Mouse (Mus musculus) cerebellum, adult 2 months (tissue): ENCODE results near the gene Hsdl2. TPM values are rescaled to one million over a fixed set of nuclear protein-coding genes. Genes with fewer than 3 reads are reported as not detected.
A peak's percentile ranks its signal among the peaks of the same experiment; 100 is the strongest.

ENCODE experiments used
- DNase-seq, 2 experiments: peaks; one replicate each; pipeline ENCODE4 v3.0.0; 2021
- H3K27ac ChIP-seq: fragments of 200-500 bp; 2 replicates; pipeline ENCODE4 v1.5.1; 2012; ENCODE audit warnings: low read length, control low read depth, inconsistent platforms; ENCODE audit not compliant: insufficient read depth
- H3K27me3 ChIP-seq: fragments of 200-500 bp; 2 replicates; pipeline ENCODE4 v1.6.1; 2012; ENCODE audit warnings: inconsistent platforms, mild to moderate bottlenecking, low read length, moderate library complexity; ENCODE audit not compliant: control insufficient read depth, insufficient read depth
- H3K4me1 ChIP-seq: fragments of 200-500 bp; 2 replicates; pipeline ENCODE4 v1.6.1; 2011; ENCODE audit warnings: low read length; ENCODE audit not compliant: control insufficient read depth, insufficient read depth
- H3K4me3 ChIP-seq: fragments of 200-500 bp; replicated peaks from 2 replicates; pipeline ENCODE3; 2011; ENCODE audit warnings: mild to moderate bottlenecking, low read depth, low read length, control low read depth; ENCODE audit not compliant: insufficient read depth
- CTCF ChIP-seq: fragments of 200-500 bp; IDR thresholded peaks from 2 replicates; pipeline ENCODE4 v1.5.1; 2011; ENCODE audit warnings: low read depth, mild to moderate bottlenecking, control low read depth, low read length, moderate library complexity, borderline replicate concordance; ENCODE audit not compliant: insufficient read depth
- POLR2A ChIP-seq: fragments of 200-500 bp; IDR thresholded peaks from 2 replicates; pipeline ENCODE4 v1.6.1; 2011; ENCODE audit warnings: low read length, control low read depth, borderline replicate concordance; ENCODE audit not compliant: insufficient read depth
- whole genome bisulfite sequencing: fragments of 180-500 bp; shearing (Covaris S2); methylation state at CpG from one replicate; pipeline ENCODE4 v1.1.7; 2018; 5-methylcytosine and 5-hydroxymethylcytosine counted together
- polyA plus RNA-seq: library from polyadenylated mRNA; depleted of rRNA; stranded (reverse); fragments of >200 nt; gene quantifications from 2 replicates; pipeline ENCODE4 v1.2.3, GENCODE M21; 2012

Hsdl2 gene
- polyA plus RNA-seq, 1 experiment: 59.0 TPM

GRCm38 (mm10) chr4:59587215-59587871 lies 6.0 kb downstream of the Hsdl2 start:
- 76% methylated on average over 2 of the region's 2 CpGs for WGBS
- TF ChIP-seq CTCF: no peak
- TF ChIP-seq POLR2A: no peak
- DNase-seq: no peak
- H3K4me3 ChIP-seq: no peak overlapping the region
- no peak overlapping the region for H3K27ac ChIP-seq
- H3K27me3 ChIP-seq: no peaks in the 10 kb centered on the region
- H3K4me1 ChIP-seq: no peaks in the 10 kb centered on the region; the same call in 1 of the 2 replicates

GRCm38 (mm10) chr4:59587872-59588226 lies 6.5 kb downstream of the Hsdl2 start:
- no peaks in the 10 kb centered on the region for H3K27me3 ChIP-seq
- WGBS: 100% methylated on average over 1 of the region's 1 CpGs

DNA sequence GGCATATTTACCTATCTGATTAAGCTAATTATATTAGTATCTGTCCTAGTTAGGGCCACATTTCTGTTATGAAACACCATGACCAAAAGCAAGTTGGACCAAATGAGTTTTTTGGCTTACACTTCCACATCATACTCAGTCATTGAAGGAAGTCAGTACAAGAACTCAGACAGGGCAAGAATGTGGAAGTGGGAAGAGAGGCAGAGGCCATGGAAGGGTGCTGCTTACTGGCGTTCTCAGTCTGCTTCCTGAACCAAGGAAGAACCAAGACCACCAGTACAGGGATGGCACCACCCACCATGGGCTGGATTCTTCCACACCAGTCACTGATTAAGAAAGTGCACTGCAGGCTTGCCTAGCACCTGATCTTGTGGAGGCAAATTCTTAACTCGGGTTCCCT lies 13.3 kb downstream of the Hsdl2 start:
- DNase-seq: no peak
- Histone ChIP-seq H3K4me1 (no peaks in the 10 kb centered on the region), H3K27me3 (no peaks in the 10 kb centered on the region), H3K27ac (no peak overlapping the region), H3K4me3 (no peak overlapping the region)
- WGBS: 79% methylated on average over 2 of the region's 2 CpGs
- no peak for TF ChIP-seq POLR2A
- no peak for TF ChIP-seq CTCF

More at GRCm38 (mm10) chr4:59587872-59588226, 6.5 kb downstream of the Hsdl2 start:
- Histone ChIP-seq H3K27ac (no peak overlapping the region), H3K4me1 (no peaks in the 10 kb centered on the region; the same call in 1 of the 2 replicates), H3K4me3 (no peak overlapping the region)
- TF ChIP-seq CTCF (no peak), POLR2A (no peak)
- DNase-seq: no peak

DNA sequence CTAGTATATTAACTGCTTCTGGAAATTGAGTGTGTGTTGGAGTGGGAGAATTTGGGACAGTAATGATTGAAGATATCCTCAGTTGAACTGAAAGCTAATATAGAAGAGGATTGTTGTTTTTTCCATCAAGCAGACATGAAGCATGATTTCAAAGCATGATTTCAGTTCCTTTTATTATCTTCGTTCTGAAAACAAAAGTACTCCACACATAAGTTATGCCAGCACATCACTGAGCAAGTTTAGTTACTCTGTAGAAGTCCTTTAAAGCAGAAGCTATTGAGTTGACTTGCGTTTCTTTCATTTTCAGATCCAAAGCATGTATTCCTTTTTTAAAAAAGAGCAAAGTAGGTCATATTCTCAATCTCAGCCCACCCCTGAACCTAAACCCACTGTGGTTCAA lies 15.2 kb downstream of the Hsdl2 start:
- Histone ChIP-seq H3K27ac (no peak overlapping the region), H3K4me3 (no peak overlapping the region), H3K27me3 (no peaks in the 10 kb centered on the region), H3K4me1 (no peaks in the 10 kb centered on the region)
- 88% methylated on average over 2 of the region's 2 CpGs for WGBS
- DNase-seq: no peak
- no peak for TF ChIP-seq CTCF
- TF ChIP-seq POLR2A: no peak

GRCm38 (mm10) chr4:59602704-59603103 lies 21.3 kb downstream of the Hsdl2 start:
- TF ChIP-seq CTCF: no peak
- TF ChIP-seq POLR2A: no peak
- Histone ChIP-seq H3K27me3 (no peaks in the 10 kb centered on the region), H3K27ac (no peak overlapping the region), H3K4me1 (no peaks in the 10 kb centered on the region), H3K4me3 (no peak overlapping the region)
- DNase-seq: no peak
- 91% methylated on average over 4 of the region's 4 CpGs for WGBS

DNA sequence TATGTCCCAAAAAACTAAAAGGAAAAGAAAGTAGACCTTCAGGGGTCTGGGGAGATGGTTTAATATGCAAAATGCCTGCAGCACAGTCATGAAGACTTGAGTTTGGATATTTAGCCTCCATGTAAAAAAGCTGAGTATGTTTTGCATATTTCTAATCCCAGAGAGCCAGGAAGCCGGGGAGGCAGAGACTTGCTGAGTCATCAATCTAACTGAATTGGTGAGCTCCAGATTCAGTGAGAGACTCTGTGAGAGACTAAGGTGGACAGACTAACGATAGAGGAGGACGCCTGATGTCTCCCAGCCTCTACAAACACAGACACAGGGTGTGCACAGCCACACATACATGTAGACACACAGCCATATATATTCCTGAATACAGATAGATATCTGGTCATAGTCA lies 23.5 kb downstream of the Hsdl2 start:
- WGBS: 87% methylated on average over 3 of the region's 3 CpGs
- TF ChIP-seq CTCF (no peak), POLR2A (no peak)
- no peak for DNase-seq

DNA sequence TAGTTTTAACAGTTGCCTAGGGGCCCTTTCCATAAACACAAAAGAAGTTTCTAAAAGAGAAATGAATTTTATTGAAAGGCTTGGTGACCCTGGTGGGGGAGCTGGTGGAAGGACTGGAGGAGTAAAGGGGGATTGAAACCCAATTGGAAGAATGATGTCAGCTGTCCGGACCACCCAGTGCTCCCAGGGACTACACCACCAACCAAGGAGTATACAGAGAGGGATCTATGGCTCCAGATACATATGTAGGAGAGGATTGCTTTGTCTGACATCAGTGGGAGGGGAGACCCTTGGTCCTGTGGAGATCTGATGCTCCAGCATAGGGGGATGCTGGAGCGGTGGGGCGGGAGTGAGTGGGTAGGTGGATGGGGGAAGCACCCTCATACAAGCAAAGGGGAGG lies 24.1 kb downstream of the Hsdl2 start:
- TF ChIP-seq CTCF (no peak), POLR2A (no peak)
- H3K27ac ChIP-seq: no peak overlapping the region
- no peaks in the 10 kb centered on the region for H3K27me3 ChIP-seq
- no peaks in the 10 kb centered on the region for H3K4me1 ChIP-seq
- no peak for DNase-seq
- 94% methylated on average over 3 of the region's 3 CpGs for WGBS
- no peak overlapping the region for H3K4me3 ChIP-seq

More for the DNA sequence above, 23.5 kb downstream of the Hsdl2 start:
- H3K4me1 ChIP-seq: no peaks in the 10 kb centered on the region
- H3K27me3 ChIP-seq: no peaks in the 10 kb centered on the region
- H3K27ac ChIP-seq: no peak overlapping the region
- no peak overlapping the region for H3K4me3 ChIP-seq

DNA sequence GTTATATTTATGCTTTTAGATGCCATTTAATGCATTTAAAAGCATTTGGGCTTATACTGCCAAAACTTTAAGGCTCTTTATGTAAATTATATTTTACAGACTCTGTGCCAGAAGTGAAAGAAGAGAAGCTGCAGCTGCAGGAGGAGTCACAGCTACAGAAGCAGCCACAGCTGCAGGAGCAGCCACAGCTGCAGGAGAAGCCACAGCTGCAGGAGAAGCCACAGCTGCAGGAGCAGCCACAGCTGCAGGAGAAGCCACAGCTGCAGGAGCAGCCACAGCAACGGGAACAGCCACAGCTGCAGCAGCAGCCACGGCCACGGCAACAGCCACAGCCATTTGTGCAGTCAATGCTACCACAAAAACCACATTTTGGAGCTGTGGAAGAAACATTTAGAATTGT lies 29.0 kb downstream of the Hsdl2 start:
- no peak overlapping the region for H3K4me3 ChIP-seq
- no peaks in the 10 kb centered on the region for H3K4me1 ChIP-seq
- DNase-seq: no peak
- H3K27me3 ChIP-seq: no peaks in the 10 kb centered on the region
- WGBS: 82% methylated on average over 3 of the region's 3 CpGs
- TF ChIP-seq CTCF: no peak
- no peak for TF ChIP-seq POLR2A
- H3K27ac ChIP-seq: no peak overlapping the region

DNA sequence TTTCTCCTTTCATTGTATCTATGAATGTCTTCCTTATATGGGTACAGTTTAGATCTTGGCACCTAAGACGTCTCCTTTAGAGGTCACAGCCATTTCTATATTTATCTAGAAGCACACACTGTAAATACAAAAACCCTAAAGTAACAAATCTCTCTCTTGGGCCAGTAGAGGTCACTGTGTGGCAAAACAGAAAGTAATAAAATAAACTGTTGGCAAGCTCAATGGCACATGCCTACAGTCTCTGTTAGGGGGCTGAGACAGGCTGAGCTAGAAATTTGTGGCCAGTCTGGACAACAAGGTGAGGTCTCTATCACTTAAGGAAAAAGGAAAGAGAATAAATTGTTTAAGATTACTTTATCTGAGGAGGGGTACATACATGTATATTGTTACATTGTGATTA lies 33.6 kb downstream of the Hsdl2 start:
- Histone ChIP-seq H3K27ac (no peak overlapping the region), H3K4me1 (no peaks in the 10 kb centered on the region), H3K4me3 (no peak overlapping the region), H3K27me3 (no peaks in the 10 kb centered on the region)
- 17% methylated on average over 1 of the region's 1 CpGs for WGBS
- DNase-seq: peak in 1 of 2 experiments; percentile 23
- peak; percentile 21; the same call in 1 of the 2 replicates for TF ChIP-seq CTCF
- no peak for TF ChIP-seq POLR2A
